Mouse (Mus musculus): ENCODE measurements around the gene Pgpep1l. TPM values are rescaled to one million over a fixed set of nuclear protein-coding genes. Genes with fewer than 3 reads are reported as not detected.

Pgpep1l gene
- total and polyA plus RNA-seq, 2 experiments from 2014 or later: not detected

DNA sequence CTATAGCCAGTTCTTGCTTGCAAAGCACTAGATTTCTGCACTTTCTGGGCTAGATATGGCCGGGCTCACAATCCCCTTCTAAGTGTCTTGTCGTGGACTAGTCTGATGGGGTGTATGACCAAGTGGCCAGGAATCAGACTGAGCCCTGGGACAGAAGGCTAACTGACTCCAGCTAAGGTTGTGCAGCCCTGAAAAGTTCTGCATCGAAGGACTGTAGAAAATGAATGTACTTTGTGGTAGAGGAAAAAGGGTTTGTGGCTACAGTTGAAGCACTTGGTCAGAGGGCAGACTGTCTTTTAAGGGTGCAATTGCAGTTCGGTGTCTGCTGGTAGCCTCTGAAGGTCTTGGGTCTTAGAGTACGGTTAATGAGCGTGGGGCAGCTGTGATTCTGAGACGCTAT lies 15.4 kb upstream of the Pgpep1l start:
- Histone ChIP-seq H3K27ac (ENCODE audit: low read depth, low read length) (no peak overlapping the region), H3K27me3 (ENCODE audit: insufficient read depth, low read length) (peaks cover 8% of the 10 kb centered on the region; the same call in 1 of the 2 replicates), H3K4me3 (ENCODE audit: low read depth, low read length) (no peak overlapping the region), H3K9me3 (ENCODE audit: low read length) (no peaks in the 10 kb centered on the region), H3K4me1 (ENCODE audit: insufficient read depth, low read length) (peaks cover 9% of the 10 kb centered on the region; the same call in 1 of the 2 replicates), H3K9ac (replicated peaks; ENCODE audit: low read length, poor library complexity, severe bottlenecking) (no peak overlapping the region), H3K4me2 (ENCODE audit: low read depth, low read length, poor library complexity, severe bottlenecking) (no peak overlapping the region), H3K36me3 (ENCODE audit: insufficient read depth, low read length) (no peaks in the 10 kb centered on the region)
- DNase-seq (ENCODE audit: low spot score) (no peak), ATAC-seq (ENCODE audit: low FRiP score) (no peak)
- TF ChIP-seq CTCF (IDR thresholded peaks at IDR 0.05): no peak
- WGBS: 85% methylated on average over 7 of the region's 7 CpGs

DNA sequence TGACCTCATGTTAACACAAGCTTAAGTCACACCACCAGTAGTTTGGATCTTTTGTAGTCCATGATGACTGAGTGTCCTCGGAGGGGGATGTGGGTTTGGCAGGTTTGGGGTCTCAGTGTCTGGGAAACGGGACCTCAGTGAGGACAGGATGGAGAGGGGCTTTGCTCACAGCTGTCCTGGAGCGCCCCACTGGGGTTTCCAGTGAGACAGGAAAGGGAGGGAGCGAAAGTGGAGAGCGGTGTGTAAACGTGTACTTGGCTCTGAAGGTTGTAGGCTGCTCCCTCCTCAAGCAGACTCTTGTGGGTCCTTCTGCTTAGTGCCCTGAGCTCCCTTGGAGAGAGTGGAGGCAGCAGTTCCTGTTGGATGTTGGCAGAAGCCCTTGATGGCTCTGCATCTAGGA lies 14.9 kb upstream of the Pgpep1l start:
- Histone ChIP-seq H3K9ac (replicated peaks; ENCODE audit: low read length, poor library complexity, severe bottlenecking) (no peak overlapping the region), H3K36me3 (ENCODE audit: insufficient read depth, low read length) (no peaks in the 10 kb centered on the region), H3K4me3 (ENCODE audit: low read depth, low read length) (no peak overlapping the region), H3K4me2 (ENCODE audit: low read depth, low read length, poor library complexity, severe bottlenecking) (no peak overlapping the region), H3K9me3 (ENCODE audit: low read length) (no peaks in the 10 kb centered on the region), H3K27ac (ENCODE audit: low read depth, low read length) (no peak overlapping the region), H3K27me3 (ENCODE audit: insufficient read depth, low read length) (peaks cover 8% of the 10 kb centered on the region; the same call in 1 of the 2 replicates), H3K4me1 (ENCODE audit: insufficient read depth, low read length) (peaks cover 9% of the 10 kb centered on the region; the same call in 1 of the 2 replicates)
- ATAC-seq (ENCODE audit: low FRiP score): no peak
- TF ChIP-seq CTCF (IDR thresholded peaks at IDR 0.05): no peak
- DNase-seq (ENCODE audit: low spot score): no peak
- WGBS: 73% methylated on average over 6 of the region's 6 CpGs

DNA sequence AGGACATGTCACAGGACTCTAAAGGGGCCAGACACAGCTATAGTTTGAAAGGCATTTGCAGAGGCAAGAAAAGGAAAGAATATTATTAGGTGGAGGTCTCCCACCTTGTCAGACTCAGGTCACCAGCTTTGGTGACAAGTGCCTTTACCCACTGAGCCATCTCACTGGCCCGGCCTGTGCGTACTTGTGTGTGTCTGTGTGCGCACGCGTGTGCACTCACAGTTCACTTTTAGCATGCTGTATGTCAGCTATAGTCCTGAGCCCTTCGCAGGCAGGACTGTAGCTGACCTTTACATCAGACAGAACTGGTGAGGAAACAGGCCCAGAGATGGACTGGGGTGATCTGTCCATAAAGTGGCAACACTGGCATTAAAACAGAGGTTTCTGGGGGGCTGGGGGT lies 14.4 kb upstream of the Pgpep1l start:
- ATAC-seq (ENCODE audit: low FRiP score): no peak
- TF ChIP-seq CTCF (IDR thresholded peaks at IDR 0.05): no peak
- no peaks in the 10 kb centered on the region for H3K36me3 ChIP-seq (ENCODE audit: insufficient read depth, low read length)
- H3K27ac ChIP-seq (ENCODE audit: low read depth, low read length): no peak overlapping the region
- H3K27me3 ChIP-seq (ENCODE audit: insufficient read depth, low read length): peaks cover 8% of the 10 kb centered on the region; the same call in 1 of the 2 replicates
- H3K9me3 ChIP-seq (ENCODE audit: low read length): no peaks in the 10 kb centered on the region
- DNase-seq (ENCODE audit: low spot score): no peak
- no peak overlapping the region for H3K4me2 ChIP-seq (ENCODE audit: low read depth, low read length, poor library complexity, severe bottlenecking)
- peaks cover 9% of the 10 kb centered on the region; the same call in 1 of the 2 replicates for H3K4me1 ChIP-seq (ENCODE audit: insufficient read depth, low read length)
- no peak overlapping the region for H3K9ac ChIP-seq (replicated peaks; ENCODE audit: low read length, poor library complexity, severe bottlenecking)
- H3K4me3 ChIP-seq (ENCODE audit: low read depth, low read length): no peak overlapping the region
- WGBS: 98% methylated on average over 6 of the region's 6 CpGs

DNA sequence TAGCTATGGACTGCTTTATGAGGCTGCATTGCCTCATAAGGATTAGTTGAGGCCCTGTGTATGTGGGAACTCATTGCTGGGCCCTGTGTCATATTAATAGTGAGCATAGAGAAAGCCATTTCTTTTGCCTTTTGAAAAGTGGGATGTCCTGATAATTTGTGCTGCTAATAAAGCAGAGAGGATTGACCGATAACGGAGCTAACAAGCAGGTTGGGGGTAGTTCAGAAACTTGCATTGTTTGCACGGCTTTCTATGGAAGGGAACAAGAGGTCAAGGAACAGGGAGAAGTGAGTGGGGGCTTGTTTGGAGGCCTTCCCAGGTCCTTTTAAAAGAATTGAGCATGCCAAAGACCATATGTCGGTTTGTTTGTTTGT lies 13.9 kb upstream of the Pgpep1l start:
- 70% methylated on average over 4 of the region's 4 CpGs for WGBS
- no peak for TF ChIP-seq CTCF (IDR thresholded peaks at IDR 0.05)

DNA sequence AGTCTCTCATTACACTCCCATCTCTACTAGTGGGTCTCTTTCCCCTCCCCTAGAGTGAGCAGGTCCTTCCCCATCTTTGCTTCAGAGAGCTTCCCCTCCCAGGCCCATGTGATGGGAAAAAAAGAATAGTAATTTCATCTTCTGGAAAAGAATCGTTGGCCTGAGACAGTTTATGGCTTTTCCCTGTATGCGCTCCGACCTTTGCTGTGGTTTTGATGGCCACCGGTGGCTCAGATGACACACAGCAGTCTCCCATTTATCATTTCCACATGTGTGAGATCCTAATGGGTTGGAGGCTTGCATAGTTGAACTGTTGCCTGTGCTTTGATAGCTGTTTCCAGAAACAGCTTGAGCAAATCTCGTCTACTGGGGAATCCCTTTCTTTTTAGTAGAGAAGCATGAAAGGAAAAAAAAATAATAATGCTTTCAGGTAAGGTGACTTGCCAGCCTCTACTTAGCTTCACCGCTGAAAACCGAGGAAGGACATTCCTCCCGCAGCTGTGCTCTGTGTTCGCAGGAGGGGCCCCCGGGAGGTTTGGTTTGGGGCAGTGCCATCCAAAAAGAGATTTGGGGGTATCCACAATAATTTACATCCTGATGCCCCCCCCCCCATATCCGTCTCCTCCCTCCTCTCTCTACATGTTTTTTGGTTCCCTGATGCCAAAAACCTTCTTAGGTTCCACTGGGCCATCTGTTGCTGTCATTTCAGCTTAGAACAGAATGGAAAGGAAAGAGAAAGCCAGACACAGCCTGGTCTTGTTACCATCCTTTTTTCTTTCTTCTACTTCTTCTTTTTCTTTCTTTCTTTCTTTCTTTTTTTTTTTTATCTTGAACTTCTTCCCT lies 13.2 kb upstream of the Pgpep1l start:
- Histone ChIP-seq H3K4me1 (ENCODE audit: insufficient read depth, low read length) (peaks cover 9% of the 10 kb centered on the region; the same call in 1 of the 2 replicates), H3K9me3 (ENCODE audit: low read length) (no peaks in the 10 kb centered on the region), H3K27me3 (ENCODE audit: insufficient read depth, low read length) (peaks cover 8% of the 10 kb centered on the region; the same call in 1 of the 2 replicates), H3K36me3 (ENCODE audit: insufficient read depth, low read length) (no peaks in the 10 kb centered on the region), H3K27ac (ENCODE audit: low read depth, low read length) (no peak overlapping the region), H3K9ac (replicated peaks; ENCODE audit: low read length, poor library complexity, severe bottlenecking) (no peak overlapping the region), H3K4me2 (ENCODE audit: low read depth, low read length, poor library complexity, severe bottlenecking) (no peak overlapping the region), H3K4me3 (ENCODE audit: low read depth, low read length) (no peak overlapping the region)
- TF ChIP-seq CTCF (IDR thresholded peaks at IDR 0.05): no peak
- no peak for ATAC-seq (ENCODE audit: low FRiP score)
- 54% methylated on average over 11 of the region's 11 CpGs for WGBS
- no peak for DNase-seq (ENCODE audit: low spot score)

More for the DNA sequence above, 13.9 kb upstream of the Pgpep1l start:
- H3K4me2 ChIP-seq (ENCODE audit: low read depth, low read length, poor library complexity, severe bottlenecking): no peak overlapping the region
- no peak for DNase-seq (ENCODE audit: low spot score)
- no peaks in the 10 kb centered on the region for H3K9me3 ChIP-seq (ENCODE audit: low read length)
- peaks cover 8% of the 10 kb centered on the region; the same call in 1 of the 2 replicates for H3K27me3 ChIP-seq (ENCODE audit: insufficient read depth, low read length)
- H3K4me3 ChIP-seq (ENCODE audit: low read depth, low read length): no peak overlapping the region
- no peak overlapping the region for H3K9ac ChIP-seq (replicated peaks; ENCODE audit: low read length, poor library complexity, severe bottlenecking)
- peaks cover 9% of the 10 kb centered on the region; the same call in 1 of the 2 replicates for H3K4me1 ChIP-seq (ENCODE audit: insufficient read depth, low read length)
- H3K27ac ChIP-seq (ENCODE audit: low read depth, low read length): no peak overlapping the region
- H3K36me3 ChIP-seq (ENCODE audit: insufficient read depth, low read length): no peaks in the 10 kb centered on the region
- no peak for ATAC-seq (ENCODE audit: low FRiP score)
